Mouse (Mus musculus) erythroid progenitor cell, adult 5-6 weeks (primary cell): Measurements from ENCODE around the gene Nop2. TPM values are rescaled to one million over a fixed set of nuclear protein-coding genes. Genes with fewer than 3 reads are reported as not detected.

Source experiments
- ATAC-seq: replicated peaks from 2 replicates; pipeline ENCODE4 v1.8.0; 2016; ENCODE audit warnings: moderate number of reproducible peaks, mild to moderate bottlenecking, moderate TSS enrichment, inconsistent platforms; ENCODE audit not compliant: poor library complexity, low FRiP score, severe bottlenecking
- total RNA-seq, 2 experiments: library from RNA; stranded (forward) in 1 of 2; stranded (reverse) in 1 of 2; fragments of 150-400 nt in 1 of 2; fragments of 186-747, 209-891 nt in 1 of 2; gene quantifications; 2 replicates each; pipeline versions ENCODE4 v1.2.3 to v1.2.4; 2015 to 2017; ENCODE audit warnings: low replicate concordance in 2 of 2

The Nop2 gene
- total RNA-seq, 2 experiments from 2014 or later = 5.7 to 6.7 TPM

GRCm38 (mm10) chr6:125104223-125104622, 27.5 kb upstream of the Nop2 start:
- peak; percentile 98 for ATAC-seq

DNA sequence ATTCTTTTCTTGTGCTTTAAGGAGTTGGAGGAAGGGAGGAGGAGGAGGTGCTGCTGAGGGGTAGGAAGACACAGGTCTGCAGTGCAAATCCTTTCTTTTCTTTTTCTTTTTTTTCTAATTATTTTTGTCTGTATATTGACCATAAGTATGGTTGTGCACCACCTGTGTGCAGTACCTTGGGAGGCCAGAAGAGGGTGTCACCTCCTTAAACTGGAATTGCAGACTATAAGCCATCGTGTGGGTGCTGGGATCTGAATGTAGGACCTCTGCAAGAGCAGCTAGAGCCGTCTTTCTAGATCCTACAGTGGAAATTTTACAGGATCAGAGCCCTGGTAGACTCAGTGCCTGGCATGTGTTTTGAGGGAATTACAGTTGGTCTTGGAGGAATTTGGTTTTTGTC, 24.0 kb upstream of the Nop2 start:
- ATAC-seq = no peak

DNA sequence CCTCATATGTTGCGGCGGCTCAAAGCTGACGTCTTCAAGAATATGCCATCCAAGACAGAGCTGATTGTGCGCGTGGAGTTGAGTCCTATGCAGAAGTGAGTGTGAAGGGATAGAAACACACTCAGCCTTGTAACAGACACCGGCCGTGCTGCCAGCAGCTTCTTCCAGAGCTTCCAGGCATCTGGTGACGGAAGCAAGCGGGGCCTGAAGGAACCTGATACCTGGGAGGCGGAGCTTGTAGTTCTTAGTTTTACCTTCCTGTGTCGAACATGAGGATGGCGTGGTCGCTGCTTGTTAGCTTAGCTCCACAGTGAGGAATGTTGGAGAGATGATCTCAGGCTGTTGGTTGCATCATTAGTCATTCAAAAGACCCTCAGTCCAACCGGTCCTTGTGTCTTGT, 22.3 kb upstream of the Nop2 start:
- ATAC-seq = no peak

- peak; percentile 58 for ATAC-seq
Observed at GRCm38 (mm10) chr6:125110927-125111326, 20.8 kb upstream of the Nop2 start.

DNA sequence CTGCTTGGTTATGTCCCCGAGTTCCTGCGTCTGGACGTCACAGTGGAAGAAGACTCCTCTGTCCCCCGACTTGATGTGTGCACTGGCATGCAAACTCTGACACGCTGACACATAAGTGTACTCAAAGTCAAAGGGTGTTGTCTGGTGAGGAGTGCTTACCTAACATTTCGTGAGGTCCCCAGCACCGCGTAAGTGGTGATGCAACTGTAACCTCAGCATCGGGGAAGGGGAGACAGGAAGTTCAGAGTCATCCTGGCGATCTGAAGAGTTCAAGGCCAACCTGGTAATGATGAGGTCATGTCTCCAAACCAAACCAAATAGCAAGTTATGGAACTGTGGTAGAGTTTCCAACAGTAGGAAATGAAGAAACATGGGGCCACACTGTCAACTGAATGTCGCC, 19.2 kb upstream of the Nop2 start:
- ATAC-seq = no peak

DNA sequence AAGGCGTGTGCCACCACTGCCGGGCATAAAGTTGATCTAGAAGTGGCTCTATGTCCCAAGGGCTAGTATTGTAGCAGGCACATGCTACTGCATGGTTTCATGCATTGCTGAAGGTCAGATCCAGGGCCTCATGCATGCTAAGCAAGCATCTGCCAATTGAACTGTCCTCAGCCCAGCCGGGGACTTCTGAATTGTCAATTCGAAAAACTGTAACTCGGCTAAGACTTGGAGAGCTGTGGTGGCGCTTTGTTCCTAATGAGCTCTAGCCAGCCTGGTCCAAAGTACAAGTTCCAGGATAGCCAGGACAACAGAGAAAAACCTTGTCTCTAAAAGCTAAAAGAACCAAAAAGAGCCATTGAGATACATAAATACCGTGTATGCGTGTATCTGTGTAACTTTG, 12.3 kb upstream of the Nop2 start:
- ATAC-seq = no peak

GRCm38 (mm10) chr6:125128724-125129123, 3.0 kb upstream of the Nop2 start:
- ATAC-seq = no peak

DNA sequence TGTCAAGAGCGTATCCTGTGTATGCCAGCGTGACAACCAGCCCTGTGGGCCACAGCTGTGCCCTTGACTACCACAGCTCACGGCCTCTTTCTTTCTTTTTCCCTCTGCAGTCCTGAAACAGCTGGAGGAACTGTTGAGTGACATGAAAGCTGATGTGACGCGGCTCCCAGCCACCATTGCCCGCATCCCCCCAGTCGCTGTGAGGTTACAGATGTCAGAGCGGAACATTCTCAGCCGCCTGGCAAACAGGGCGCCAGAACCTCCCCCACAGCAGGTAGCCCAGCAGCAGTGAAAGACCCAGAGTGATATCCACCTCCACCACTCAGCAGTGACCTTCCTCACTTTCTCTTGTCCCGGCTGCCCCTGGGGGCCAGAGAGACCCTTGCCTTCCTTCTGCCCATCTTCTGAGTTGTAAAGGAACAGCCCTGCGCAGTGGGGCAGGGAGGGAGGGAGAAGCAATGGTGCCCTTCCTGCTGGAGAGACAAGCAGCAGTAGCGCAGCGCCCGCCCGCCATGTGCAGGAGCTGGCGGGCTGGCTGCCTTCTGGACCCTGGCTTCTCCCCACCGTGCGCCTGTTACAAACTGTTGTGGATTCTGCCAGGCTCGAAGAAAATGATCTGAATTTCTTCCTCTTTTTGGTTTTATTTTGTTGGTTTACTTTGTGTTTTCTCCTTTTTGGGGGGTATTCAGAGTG, 1.9 kb upstream of the Nop2 start:
- no peak for ATAC-seq

- ATAC-seq = no peak
Observed at GRCm38 (mm10) chr6:125132470-125132869, 761 bp downstream of the Nop2 start.

DNA sequence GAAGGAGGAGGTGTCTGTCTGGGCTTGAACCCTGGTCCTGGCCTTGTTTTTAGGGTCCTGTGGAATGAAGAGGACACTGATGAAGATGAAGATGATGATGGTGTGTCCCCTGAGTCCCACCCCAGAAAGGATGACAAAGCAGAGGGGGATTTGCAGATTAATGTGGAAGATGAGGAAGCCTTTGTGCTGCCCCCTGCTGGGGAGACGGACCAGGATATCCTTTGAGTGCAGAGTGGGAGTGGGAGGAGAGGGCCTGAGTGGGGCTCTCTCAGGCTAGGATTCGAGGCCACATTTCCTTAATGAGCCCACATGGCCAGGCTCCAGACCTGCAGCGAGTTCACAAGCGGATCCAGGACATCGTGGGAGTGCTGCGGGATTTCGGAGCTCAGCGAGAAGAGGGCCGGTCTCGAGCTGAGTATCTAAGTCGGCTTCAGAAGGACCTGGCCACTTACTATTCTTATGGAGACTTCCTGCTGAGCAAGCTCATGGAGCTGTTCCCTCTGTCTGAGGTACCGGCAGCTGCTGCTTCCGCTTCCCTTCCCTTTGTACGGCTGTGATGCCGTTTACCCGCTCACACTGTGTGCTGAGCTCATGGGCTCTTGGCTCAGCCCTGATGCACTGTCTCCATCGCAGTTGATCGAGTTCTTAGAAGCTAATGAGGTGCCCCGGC, 5.4 kb downstream of the Nop2 start:
- ATAC-seq = no peak

DNA sequence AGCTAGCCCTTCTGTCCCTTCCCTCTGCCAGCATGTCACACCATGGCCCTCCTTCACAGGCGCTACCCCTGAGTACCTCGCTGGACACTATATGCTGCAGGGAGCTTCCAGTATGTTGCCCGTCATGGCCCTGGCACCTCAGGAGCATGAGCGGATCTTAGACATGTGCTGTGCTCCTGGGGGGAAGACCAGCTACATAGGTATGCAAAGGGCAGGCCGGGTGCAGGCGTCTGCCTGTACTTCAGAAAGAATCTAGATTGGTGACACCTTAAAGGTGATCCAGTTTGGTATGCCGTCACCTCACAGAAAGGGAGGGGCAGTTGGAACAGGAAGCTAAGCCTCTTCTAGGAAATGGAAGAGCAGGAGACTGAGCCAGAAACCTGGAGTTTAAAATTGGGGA, 8.0 kb downstream of the Nop2 start:
- ATAC-seq = no peak

GRCm38 (mm10) chr6:125142436-125142835, 10.7 kb downstream of the Nop2 start:
- no peak for ATAC-seq

DNA sequence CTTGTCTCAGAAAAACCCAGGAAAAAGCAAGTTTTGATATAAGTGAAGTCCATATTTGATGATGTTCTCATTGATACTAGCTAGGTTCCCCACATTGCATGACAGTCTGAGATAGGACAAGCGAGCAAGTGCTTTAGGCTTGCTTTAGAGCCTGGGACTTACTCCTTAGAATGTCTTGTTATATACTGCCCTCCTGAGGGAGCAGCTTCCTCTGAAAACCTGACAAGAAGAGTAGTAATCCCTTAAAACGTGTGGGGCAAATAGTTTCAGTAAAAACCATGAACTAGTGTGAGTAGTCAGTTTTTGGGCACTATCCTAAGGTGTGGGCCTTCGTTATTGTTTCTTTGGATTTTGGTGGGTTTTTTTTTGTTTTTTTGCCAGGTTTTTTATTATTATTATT, 11.4 kb downstream of the Nop2 start:
- ATAC-seq = no peak

DNA sequence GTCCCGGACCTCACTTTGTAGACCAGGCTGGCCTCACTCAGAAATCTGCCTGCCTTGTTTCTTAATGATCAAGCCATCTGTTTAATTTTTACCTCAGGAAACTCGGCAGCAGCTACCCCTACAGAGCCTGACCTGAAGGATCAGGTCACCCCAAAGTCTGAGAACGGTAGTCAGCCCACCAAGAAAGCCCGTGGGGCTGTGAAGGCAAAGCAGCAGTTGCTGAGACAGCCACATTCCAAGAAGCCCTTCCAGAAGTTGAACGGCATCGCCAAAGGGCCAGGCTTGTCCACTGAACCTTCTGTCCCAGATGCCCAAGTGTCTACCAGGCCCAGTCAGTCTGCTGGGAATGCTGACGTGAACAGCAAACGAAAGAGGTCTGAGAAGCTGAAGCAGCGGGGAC, 12.2 kb downstream of the Nop2 start:
- ATAC-seq = no peak

DNA sequence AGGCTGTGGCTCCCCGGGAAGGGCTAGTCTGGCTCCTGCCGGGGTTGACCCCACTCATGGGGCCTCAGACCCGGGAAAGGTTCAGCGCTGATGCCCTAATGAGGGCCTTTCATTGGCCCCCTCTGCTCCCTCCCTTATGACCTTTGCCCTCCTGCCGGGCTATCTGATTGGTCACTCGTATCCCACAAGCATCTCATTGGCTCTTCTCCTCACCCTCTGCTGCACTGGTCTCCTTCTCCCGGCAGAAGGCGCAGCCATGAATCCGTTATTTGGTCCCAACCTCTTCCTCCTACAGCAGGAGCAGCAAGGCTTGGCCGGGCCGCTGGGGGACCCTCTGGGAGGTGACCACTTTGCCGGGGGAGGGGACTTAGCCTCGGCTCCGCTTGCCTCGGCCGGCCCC, 13.3 kb downstream of the Nop2 start, which contains the start of gene Iffo1:
Gene Iffo1, plus strand, starts transcription at position 241 of the 400 bp plus-strand sequence.
- ATAC-seq = peak; percentile 94

GRCm38 (mm10) chr6:125145479-125145951, 13.8 kb downstream of the Nop2 start:
- peak; percentile 35 for ATAC-seq

DNA sequence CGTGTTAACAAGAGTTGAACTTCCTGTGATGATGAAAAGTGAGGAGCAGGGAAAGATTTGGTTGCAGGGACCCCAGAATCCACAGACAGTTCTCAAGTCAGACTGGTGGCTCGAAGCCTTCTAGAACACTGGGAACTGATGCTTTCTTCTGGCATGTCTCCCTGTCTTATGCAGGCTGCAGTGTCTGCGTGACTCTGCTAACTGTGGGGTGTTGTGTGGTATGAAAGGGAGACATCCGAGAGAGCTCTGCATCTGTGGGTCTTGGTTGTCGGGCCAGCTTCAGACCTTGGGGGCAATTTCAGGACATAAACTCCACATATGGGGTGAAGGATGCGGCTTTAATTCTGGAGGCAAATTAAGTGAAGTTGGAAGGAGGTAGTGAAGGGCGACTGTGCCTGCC, 14.4 kb downstream of the Nop2 start:
- ATAC-seq = no peak

DNA sequence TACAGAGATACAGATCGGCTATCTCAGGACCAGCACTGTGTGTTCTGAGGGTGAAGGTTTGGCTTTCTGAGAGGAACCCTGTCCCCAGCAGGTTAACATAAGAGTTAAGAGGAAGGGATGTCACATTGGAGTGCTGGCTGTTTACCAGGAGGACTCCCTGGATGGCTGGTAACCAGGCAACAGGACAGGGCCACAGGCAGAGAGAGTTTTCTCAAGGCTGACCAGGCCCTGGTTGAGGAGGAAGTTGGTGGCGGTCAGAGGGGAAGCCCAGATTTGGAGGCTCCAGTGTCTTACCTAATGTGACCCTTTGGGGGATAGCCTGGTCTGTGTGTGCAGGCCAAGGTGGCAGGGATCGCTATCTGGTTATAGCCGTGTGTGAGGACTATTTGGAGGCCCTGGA, 15.1 kb downstream of the Nop2 start:
- no peak for ATAC-seq

- ATAC-seq = no peak
Observed at GRCm38 (mm10) chr6:125147329-125147728, 15.6 kb downstream of the Nop2 start.

DNA sequence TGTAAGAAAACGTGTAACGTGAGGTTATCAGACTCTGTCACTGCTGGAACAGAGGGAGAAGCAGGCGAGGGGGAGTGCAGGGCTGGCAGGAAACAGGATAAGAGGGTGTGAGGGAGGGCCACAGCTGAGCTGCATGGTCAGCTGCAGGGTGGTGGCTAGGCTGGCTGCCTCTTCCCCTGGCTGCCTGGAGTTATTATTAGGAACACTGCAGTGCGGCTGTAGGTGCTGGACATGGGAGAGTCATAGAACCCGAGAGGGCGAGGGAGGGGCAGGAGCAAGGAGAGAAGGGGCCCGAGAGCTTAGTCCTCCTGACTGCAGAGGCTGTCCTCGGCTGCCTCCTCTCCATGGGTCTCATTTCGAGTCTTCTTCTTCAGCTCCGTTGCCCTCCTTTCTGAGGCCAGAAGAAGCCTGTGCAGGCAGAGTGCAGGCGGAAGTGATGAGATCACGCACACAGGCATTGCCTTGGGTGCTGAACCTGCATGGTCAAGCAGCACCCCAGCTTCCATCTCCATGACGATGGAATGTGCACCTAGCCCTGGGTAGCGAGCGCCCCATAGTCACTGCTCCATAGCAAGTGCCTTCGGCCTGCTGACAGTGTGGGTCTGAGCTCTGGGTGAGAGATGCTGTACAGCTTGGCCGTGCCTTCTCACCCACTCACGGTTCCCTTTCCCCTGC, 16.7 kb downstream of the Nop2 start:
- no peak for ATAC-seq
